Mouse (Mus musculus) liver, postnatal 0 days (tissue): ENCODE measurements at regions not wholly inside any gene's neighbourhood (a gene's known extent, or its start where the extent isn't known, plus 50 kb on each side); places are given as distances from the start of the nearest gene placed in this dataset.

Source experiments
- CTCF ChIP-seq: sonication (generic); IDR thresholded peaks from 2 replicates; pipeline ENCODE4 v1.5.1; 2016; ENCODE audit warnings: antibody characterized with exemption, low read depth
- EP300 ChIP-seq: IDR thresholded peaks from 2 replicates; pipeline ENCODE4 v1.6.1; 2016; ENCODE audit warnings: antibody characterized with exemption, low read depth, mild to moderate bottlenecking

- TF ChIP-seq CTCF (no peak), EP300 (no peak)
Measured at GRCm38 (mm10) chr12:77642336-77642735, 404.4 kb downstream of the Fut8 start.
